Mouse (Mus musculus): ENCODE results near the gene Ptch1.

GRCm38 (mm10) chr13:63530371-63530764, 43.0 kb downstream of the Ptch1 start:
- TF ChIP-seq ZC3H11A (IDR thresholded peaks at IDR 0.05; ENCODE audit: borderline replicate concordance, low read depth, low read length) (no peak), CHD2 (IDR thresholded peaks at IDR 0.05; ENCODE audit: low read depth, low read length) (0 out of 2 replicates have a peak, but pooled peaks have one; percentile 18), MAFK (IDR thresholded peaks at IDR 0.05; ENCODE audit: insufficient read depth, low read depth, low read length) (no peak)
